Mouse (Mus musculus): ENCODE measurements around the gene Hist1h2ab. TPM values are rescaled to one million over a fixed set of nuclear protein-coding genes. Genes with fewer than 3 reads are reported as not detected.

Hist1h2ab gene
- polyA plus RNA-seq, 1 experiment: 8.4 TPM

GRCm38 (mm10) chr13:23760972-23761864 lies 10.3 kb downstream of the Hist1h2ab start, which contains the start of gene Hist1h4a:
Gene Hist1h4a, minus strand, starts transcription at chr13:23761230.
- no peak for TF ChIP-seq CTCF (IDR thresholded peaks at IDR 0.05; ENCODE audit: low read depth, low read length)
- 0 out of 2 replicates have a peak, but pooled peaks have one; percentile 54 for TF ChIP-seq POLR2A (IDR thresholded peaks at IDR 0.05; ENCODE audit: borderline replicate concordance, low read depth, low read length)
- Histone ChIP-seq H3K4me3 (ENCODE audit: insufficient read depth, low read length) (peak within 1 kb of the TSS; percentile 58), H3K4me1 (ENCODE audit: control insufficient read depth, insufficient read depth, low read length) (peaks cover 22% of the 10 kb centered on the region), H3K27ac (ENCODE audit: insufficient read depth, low read depth, low read length) (peak within 1 kb of the TSS; percentile 72)

GRCm38 (mm10) chr13:23761871-23762821 lies 11.2 kb downstream of the Hist1h2ab start, which contains the start of gene Hist1h3a:
Gene Hist1h3a, minus strand, starts transcription at chr13:23762386.
- H3K27ac ChIP-seq (ENCODE audit: insufficient read depth, low read depth, low read length): peak within 1 kb of the TSS; percentile 72
- peaks cover 22% of the 10 kb centered on the region for H3K4me1 ChIP-seq (ENCODE audit: control insufficient read depth, insufficient read depth, low read length)
- peak within 1 kb of the TSS; percentile 59 for H3K4me3 ChIP-seq (ENCODE audit: insufficient read depth, low read length)

GRCm38 (mm10) chr13:23763242-23763585 lies 12.3 kb downstream of the Hist1h2ab start:
- Histone ChIP-seq H3K4me1 (ENCODE audit: control insufficient read depth, insufficient read depth, low read length) (peaks cover 22% of the 10 kb centered on the region), H3K27ac (ENCODE audit: insufficient read depth, low read depth, low read length) (peak overlapping the region; percentile 72), H3K4me3 (ENCODE audit: insufficient read depth, low read length) (peak overlapping the region; percentile 59)
- TF ChIP-seq POLR2A (IDR thresholded peaks at IDR 0.05; ENCODE audit: borderline replicate concordance, low read depth, low read length): no peak
- no peak for TF ChIP-seq CTCF (IDR thresholded peaks at IDR 0.05; ENCODE audit: low read depth, low read length)

GRCm38 (mm10) chr13:23763586-23764323 lies 12.8 kb downstream of the Hist1h2ab start, which contains the start of gene Hist1h1a:
Gene Hist1h1a, plus strand, starts transcription at chr13:23763666.
- peaks cover 24% of the 10 kb centered on the region for H3K4me1 ChIP-seq (ENCODE audit: control insufficient read depth, insufficient read depth, low read length)
- TF ChIP-seq POLR2A (IDR thresholded peaks at IDR 0.05; ENCODE audit: borderline replicate concordance, low read depth, low read length): 0 out of 2 replicates have a peak, but pooled peaks have one; percentile 80
- no peak for TF ChIP-seq CTCF (IDR thresholded peaks at IDR 0.05; ENCODE audit: low read depth, low read length)

GRCm38 (mm10) chr13:23764324-23765171 lies 13.6 kb downstream of the Hist1h2ab start:
- H3K4me1 ChIP-seq (ENCODE audit: control insufficient read depth, insufficient read depth, low read length): peaks cover 29% of the 10 kb centered on the region
- peak overlapping the region; percentile 59 for H3K27ac ChIP-seq (ENCODE audit: insufficient read depth, low read depth, low read length)
- no peak for TF ChIP-seq POLR2A (IDR thresholded peaks at IDR 0.05; ENCODE audit: borderline replicate concordance, low read depth, low read length)
- no peak for TF ChIP-seq CTCF (IDR thresholded peaks at IDR 0.05; ENCODE audit: low read depth, low read length)
- H3K4me3 ChIP-seq (ENCODE audit: insufficient read depth, low read length): peak overlapping the region; percentile 59

More at GRCm38 (mm10) chr13:23763586-23764323, 12.8 kb downstream of the Hist1h2ab start, which contains the start of gene Hist1h1a:
- H3K27ac ChIP-seq (ENCODE audit: insufficient read depth, low read depth, low read length): peak within 1 kb of the TSS; percentile 72
- peak within 1 kb of the TSS; percentile 59 for H3K4me3 ChIP-seq (ENCODE audit: insufficient read depth, low read length)

GRCm38 (mm10) chr13:23765172-23765513 lies 14.2 kb downstream of the Hist1h2ab start:
- TF ChIP-seq CTCF (IDR thresholded peaks at IDR 0.05; ENCODE audit: low read depth, low read length) (no peak), POLR2A (IDR thresholded peaks at IDR 0.05; ENCODE audit: borderline replicate concordance, low read depth, low read length) (no peak)
- H3K27ac ChIP-seq (ENCODE audit: insufficient read depth, low read depth, low read length): no peak overlapping the region
- no peak overlapping the region for H3K4me3 ChIP-seq (ENCODE audit: insufficient read depth, low read length)
- H3K4me1 ChIP-seq (ENCODE audit: control insufficient read depth, insufficient read depth, low read length): peaks cover 28% of the 10 kb centered on the region

GRCm38 (mm10) chr13:23766772-23767171 lies 15.8 kb downstream of the Hist1h2ab start:
- H3K4me1 ChIP-seq (ENCODE audit: control insufficient read depth, insufficient read depth, low read length): peaks cover 25% of the 10 kb centered on the region
- no peak overlapping the region for H3K27ac ChIP-seq (ENCODE audit: insufficient read depth, low read depth, low read length)
- no peak overlapping the region for H3K4me3 ChIP-seq (ENCODE audit: insufficient read depth, low read length)
- TF ChIP-seq POLR2A (IDR thresholded peaks at IDR 0.05; ENCODE audit: borderline replicate concordance, low read depth, low read length) (no peak), CTCF (IDR thresholded peaks at IDR 0.05; ENCODE audit: low read depth, low read length) (no peak)

GRCm38 (mm10) chr13:23768834-23769397 lies 18.0 kb downstream of the Hist1h2ab start:
- peak overlapping the region; percentile 83 for H3K27ac ChIP-seq (ENCODE audit: insufficient read depth, low read depth, low read length)
- TF ChIP-seq CTCF (IDR thresholded peaks at IDR 0.05; ENCODE audit: low read depth, low read length) (no peak), POLR2A (IDR thresholded peaks at IDR 0.05; ENCODE audit: borderline replicate concordance, low read depth, low read length) (no peak)
- H3K4me3 ChIP-seq (ENCODE audit: insufficient read depth, low read length): peak overlapping the region; percentile 7; the same call in 1 of the 2 replicates
- H3K4me1 ChIP-seq (ENCODE audit: control insufficient read depth, insufficient read depth, low read length): peaks cover 17% of the 10 kb centered on the region

GRCm38 (mm10) chr13:23769613-23770012 lies 18.7 kb downstream of the Hist1h2ab start, which contains the start of gene Trim38:
Gene Trim38, plus strand, starts transcription at chr13:23769913.
- Histone ChIP-seq H3K4me3 (ENCODE audit: insufficient read depth, low read length) (peak within 1 kb of the TSS; percentile 7; the same call in 1 of the 2 replicates), H3K27ac (ENCODE audit: insufficient read depth, low read depth, low read length) (peak within 1 kb of the TSS; percentile 83), H3K4me1 (ENCODE audit: control insufficient read depth, insufficient read depth, low read length) (peaks cover 12% of the 10 kb centered on the region)
